Mouse (Mus musculus) small intestine, adult 2 months (tissue): ENCODE results near the gene Il12a. TPM values are rescaled to one million over a fixed set of nuclear protein-coding genes. Genes with fewer than 3 reads are reported as not detected.

ENCODE experiments used
- H3K27ac ChIP-seq: fragments of 200-500 bp; 2 replicates; pipeline ENCODE4 v1.5.1; 2012; ENCODE audit warnings: low read depth, low read length, control low read depth, inconsistent platforms; ENCODE audit not compliant: insufficient read depth
- H3K27me3 ChIP-seq: fragments of 200-500 bp; 2 replicates; pipeline ENCODE4 v1.6.1; 2012; ENCODE audit warnings: mild to moderate bottlenecking, moderate library complexity, low read length, inconsistent platforms; ENCODE audit not compliant: control insufficient read depth, insufficient read depth
- H3K36me3 ChIP-seq: fragments of 200-500 bp; 2 replicates; pipeline ENCODE4 v1.6.1; 2012; ENCODE audit warnings: mild to moderate bottlenecking, low read length, control low read depth, inconsistent platforms; ENCODE audit not compliant: control insufficient read depth, insufficient read depth
- H3K4me1 ChIP-seq: fragments of 200-500 bp; 2 replicates; pipeline ENCODE4 v1.6.1; 2012; ENCODE audit warnings: low read length, inconsistent platforms, mixed read lengths; ENCODE audit not compliant: control insufficient read depth, insufficient read depth, insufficient read length
- H3K4me3 ChIP-seq: fragments of 200-500 bp; 2 replicates; pipeline ENCODE4 v1.5.1; 2012; ENCODE audit warnings: low read depth, mild to moderate bottlenecking, control low read depth, inconsistent platforms, low read length, moderate library complexity
- CTCF ChIP-seq: fragments of 200-500 bp; IDR thresholded peaks from 2 replicates; pipeline ENCODE4 v1.5.1; 2012; ENCODE audit warnings: low read depth, mild to moderate bottlenecking, control low read depth, inconsistent platforms, low read length, moderate library complexity, mixed read lengths; ENCODE audit not compliant: insufficient replicate concordance, insufficient read length; ENCODE audit errors: extremely low read depth
- POLR2A ChIP-seq: fragments of 200-500 bp; IDR thresholded peaks from 2 replicates; pipeline ENCODE4 v1.6.1; 2012; ENCODE audit warnings: low read depth, mild to moderate bottlenecking, control low read depth, inconsistent platforms, low read length, moderate library complexity
- WGBS: fragments of 180-500 bp; shearing (Covaris S2); methylation state at CpG from one replicate; pipeline ENCODE4 v1.1.7; 2018; 5-methylcytosine and 5-hydroxymethylcytosine counted together
- polyA plus RNA-seq: library from polyadenylated mRNA; depleted of rRNA; stranded (reverse); fragments of >200 nt; gene quantifications from 2 replicates; pipeline ENCODE4 v1.2.3, GENCODE M21; 2012

Il12a gene
- polyA plus RNA-seq, 1 experiment = 0.60 TPM

- Histone ChIP-seq H3K4me1 (no peaks in the 10 kb centered on the region), H3K36me3 (no peaks in the 10 kb centered on the region), H3K4me3 (no peak overlapping the region), H3K27me3 (no peaks in the 10 kb centered on the region), H3K27ac (no peak overlapping the region)
- no peak for TF ChIP-seq CTCF
- TF ChIP-seq POLR2A = no peak
- WGBS = 91% methylated on average over 6 of the region's 6 CpGs
Measured at GRCm38 (mm10) chr3:68659996-68660395, 30.4 kb upstream of the Il12a start.

DNA sequence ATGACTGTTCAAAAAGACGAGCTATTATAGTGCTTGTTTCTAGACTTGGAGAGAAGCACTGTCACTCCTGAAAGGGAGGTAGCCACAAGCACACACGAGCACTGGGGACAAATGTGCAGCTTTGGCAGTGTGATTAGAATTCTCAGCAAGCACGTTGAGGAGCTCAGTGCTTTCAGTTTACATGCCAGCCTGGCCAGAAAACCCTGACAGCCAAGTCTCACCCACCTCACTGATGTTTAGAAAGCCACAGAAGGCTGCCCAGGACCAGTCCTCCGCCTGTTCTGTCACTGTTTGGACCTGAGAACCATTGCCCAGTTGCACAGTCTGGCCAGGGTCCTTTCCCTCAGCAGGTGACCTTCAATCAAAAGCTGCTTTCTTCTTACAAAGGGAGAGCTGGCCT is 29.9 kb upstream of the Il12a start:
- no peak overlapping the region for H3K27ac ChIP-seq
- no peaks in the 10 kb centered on the region for H3K36me3 ChIP-seq
- WGBS = 43% methylated on average over 4 of the region's 4 CpGs
- no peak overlapping the region for H3K4me3 ChIP-seq
- no peaks in the 10 kb centered on the region for H3K27me3 ChIP-seq
- no peaks in the 10 kb centered on the region for H3K4me1 ChIP-seq
- no peak for TF ChIP-seq CTCF
- TF ChIP-seq POLR2A = no peak

DNA sequence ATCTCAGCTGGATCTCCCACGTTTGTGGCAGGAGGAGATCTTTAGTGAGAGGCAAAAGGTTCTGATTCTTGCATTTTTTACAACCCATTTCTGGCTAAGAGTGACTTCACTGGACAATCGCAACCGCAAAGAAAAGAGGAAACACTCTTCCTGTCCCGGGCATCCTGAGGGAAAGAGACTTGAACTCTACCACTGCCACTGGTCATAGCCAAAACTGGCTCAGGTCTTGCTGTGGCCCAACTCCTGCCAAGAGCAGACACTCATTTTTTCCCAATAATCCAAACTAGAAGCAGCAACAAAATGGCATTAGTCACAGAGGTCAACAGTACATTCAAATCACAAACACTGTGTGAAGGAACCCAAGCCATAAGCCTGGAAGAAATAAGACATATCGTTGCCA is 28.1 kb upstream of the Il12a start:
- Histone ChIP-seq H3K4me3 (no peak overlapping the region), H3K27me3 (no peaks in the 10 kb centered on the region), H3K4me1 (no peaks in the 10 kb centered on the region), H3K27ac (no peak overlapping the region), H3K36me3 (no peaks in the 10 kb centered on the region)
- 71% methylated on average over 5 of the region's 5 CpGs for WGBS
- TF ChIP-seq POLR2A = no peak
- no peak for TF ChIP-seq CTCF

DNA sequence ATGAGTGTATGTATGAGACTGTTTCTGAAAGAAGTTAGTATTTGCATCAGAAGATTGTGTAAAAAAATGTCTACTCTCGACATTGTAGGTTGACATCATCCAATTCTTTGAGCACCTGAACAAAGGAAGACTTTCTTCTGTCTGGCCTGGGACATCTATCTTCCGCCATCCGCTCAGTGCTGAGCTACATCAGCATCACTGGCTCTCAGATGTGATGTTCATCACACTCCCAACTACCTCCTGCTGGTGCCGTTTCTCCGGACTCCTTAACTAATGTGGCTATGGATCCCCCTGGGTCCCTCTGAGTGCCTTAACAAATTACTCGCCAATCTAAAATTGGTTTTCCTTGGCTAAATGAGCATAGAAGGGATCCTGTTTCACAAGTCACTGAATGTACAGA is 26.1 kb upstream of the Il12a start:
- WGBS = 88% methylated on average over 6 of the region's 6 CpGs
- no peaks in the 10 kb centered on the region for H3K36me3 ChIP-seq
- H3K27me3 ChIP-seq = no peaks in the 10 kb centered on the region
- H3K4me1 ChIP-seq = no peaks in the 10 kb centered on the region
- TF ChIP-seq CTCF = no peak
- no peak for TF ChIP-seq POLR2A
- H3K4me3 ChIP-seq = no peak overlapping the region
- H3K27ac ChIP-seq = no peak overlapping the region

DNA sequence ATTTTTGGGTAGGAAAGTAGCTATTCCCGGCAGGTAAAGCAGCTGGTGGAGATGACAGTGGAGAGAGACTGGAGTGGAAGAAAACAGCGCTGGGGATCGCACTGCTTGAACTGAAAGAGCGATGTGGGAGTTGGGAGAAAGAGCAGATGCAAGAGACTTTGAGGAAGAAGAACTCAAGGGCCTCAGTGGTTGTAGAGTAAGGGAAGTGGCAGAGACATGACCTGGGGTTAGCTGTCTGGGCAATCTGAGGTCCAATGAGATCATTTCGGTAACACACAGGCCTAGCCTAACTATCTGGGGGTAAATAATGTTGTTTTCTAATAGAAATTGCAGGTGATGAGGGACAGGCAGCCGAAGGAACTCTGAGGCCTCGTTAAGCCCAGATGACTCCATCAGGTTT is 24.1 kb upstream of the Il12a start:
- H3K36me3 ChIP-seq = no peaks in the 10 kb centered on the region
- no peak overlapping the region for H3K27ac ChIP-seq
- no peak overlapping the region for H3K4me3 ChIP-seq
- H3K27me3 ChIP-seq = no peaks in the 10 kb centered on the region
- 85% methylated on average over 7 of the region's 7 CpGs for WGBS
- TF ChIP-seq POLR2A (no peak), CTCF (no peak)
- H3K4me1 ChIP-seq = no peaks in the 10 kb centered on the region

DNA sequence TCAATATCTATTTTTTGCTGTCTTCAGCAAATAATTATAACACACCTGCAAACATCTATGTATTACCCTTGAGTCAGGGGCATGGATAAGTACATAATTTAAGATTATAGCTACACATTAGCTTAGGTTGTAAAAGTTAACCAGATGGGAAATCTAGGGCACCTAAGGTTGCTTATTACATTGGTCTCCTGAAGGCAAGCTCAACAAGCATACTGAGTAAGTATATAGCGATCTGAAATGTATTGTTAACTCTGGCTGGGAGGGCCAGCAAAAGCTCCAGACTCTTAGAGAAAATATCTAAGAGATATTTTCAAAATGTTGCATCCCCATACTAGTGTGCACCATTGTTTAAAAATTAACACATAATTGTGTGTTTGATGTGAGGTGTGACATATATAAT is 22.6 kb upstream of the Il12a start:
- 69% methylated on average over 1 of the region's 1 CpGs for WGBS
- Histone ChIP-seq H3K36me3 (no peaks in the 10 kb centered on the region), H3K27ac (no peak overlapping the region), H3K27me3 (no peaks in the 10 kb centered on the region), H3K4me3 (no peak overlapping the region), H3K4me1 (no peaks in the 10 kb centered on the region)
- no peak for TF ChIP-seq POLR2A
- no peak for TF ChIP-seq CTCF

- Histone ChIP-seq H3K4me1 (no peaks in the 10 kb centered on the region), H3K4me3 (no peak overlapping the region), H3K27me3 (no peaks in the 10 kb centered on the region), H3K36me3 (no peaks in the 10 kb centered on the region), H3K27ac (no peak overlapping the region)
- TF ChIP-seq CTCF = no peak
- TF ChIP-seq POLR2A = no peak
- WGBS = 64% methylated on average over 5 of the region's 5 CpGs
Measured at GRCm38 (mm10) chr3:68669418-68669974, 20.9 kb upstream of the Il12a start.
